Comparison of ENCODE assay signal across 9 mouse cellular contexts in the genomic region with DNA sequence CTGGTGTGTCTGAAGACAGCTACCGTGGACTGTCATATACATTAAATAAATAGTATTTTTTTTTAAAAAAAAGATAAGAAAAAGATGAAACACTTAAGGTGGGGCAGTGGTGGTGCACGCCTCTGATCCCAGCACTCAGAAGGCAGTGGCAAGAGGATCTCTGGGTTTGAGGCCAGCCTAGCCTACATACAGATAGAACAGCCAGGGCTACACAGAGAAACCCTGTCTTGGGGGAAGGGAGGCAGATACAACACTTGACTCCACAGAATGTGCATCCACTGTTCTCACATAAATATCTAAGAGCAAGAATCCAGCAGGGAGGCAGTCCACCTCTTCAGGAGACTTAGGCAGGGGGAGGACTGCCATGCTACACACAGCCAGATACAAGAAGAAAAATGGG. TPM values are rescaled to one million over a fixed set of nuclear protein-coding genes. Genes with fewer than 3 reads are reported as not detected.
DNase-seq lines count a peak whose midpoint lies in the region; ATAC-seq and TF ChIP-seq lines count a peak whose summit lies in the region.
"Had no signal": no experiment of that assay in that cellular context is flagged by ENCODE, and none has a peak within 500 bp of the region (broad histone marks: within the 10 kb centered on the region; RNA-seq: fewer than 3 reads in every experiment).

No protein-coding gene starts in this region.

- H3K27me3 ChIP-seq in lung, embryonic 14.5 days (ENCODE audit: insufficient read depth, low read length): no peaks in the 10 kb centered on the region
- H3K27me3 ChIP-seq in forebrain, embryonic 10.5 days (ENCODE audit: poor library complexity, severe bottlenecking): no peaks in the 10 kb centered on the region
- H3K27me3 ChIP-seq in limb, embryonic 13.5 days: no peaks in the 10 kb centered on the region

- peak overlapping the region; percentile 77 for H3K4me2 ChIP-seq in lung, embryonic 14.5 days
- H3K4me2 ChIP-seq in limb, embryonic 13.5 days (replicated peaks): peak overlapping the region; percentile 78

- H3K4me3 ChIP-seq in lung, embryonic 14.5 days (ENCODE audit: low read depth, low read length): peak overlapping the region; percentile 96
- H3K4me3 ChIP-seq in forebrain, embryonic 10.5 days: peak overlapping the region; percentile 88
- peak overlapping the region; percentile 87 for H3K4me3 ChIP-seq in limb, embryonic 13.5 days

- ATAC-seq in lung, embryonic 14.5 days (ENCODE audit: insufficient read depth): no peak
- no peak for ATAC-seq in limb, embryonic 13.5 days (ENCODE audit: low FRiP score, low read depth)
- no peak for ATAC-seq in monocyte, adult 5-6 weeks (replicated peaks; ENCODE audit: insufficient number of reproducible peaks, low FRiP score, low TSS enrichment, poor library complexity, severe bottlenecking)

- H3K4me1 ChIP-seq in lung, embryonic 14.5 days (ENCODE audit: insufficient read depth): peaks cover 10% of the 10 kb centered on the region
- peaks cover 47% of the 10 kb centered on the region for H3K4me1 ChIP-seq in forebrain, embryonic 10.5 days
- H3K4me1 ChIP-seq in limb, embryonic 13.5 days: peaks cover 36% of the 10 kb centered on the region

- no peak for TF ChIP-seq CTCF in lung, embryonic 14.5 days (IDR thresholded peaks at IDR 0.05; ENCODE audit: low read depth)

- no peak overlapping the region for H3K27ac ChIP-seq in lung, embryonic 14.5 days (ENCODE audit: low read depth)
- no peak overlapping the region for H3K27ac ChIP-seq in forebrain, embryonic 10.5 days
- H3K27ac ChIP-seq in limb, embryonic 13.5 days: no peak overlapping the region

- no peak for DNase-seq in lung, embryonic 14.5 days
- DNase-seq in lung, postnatal 10 days: no peak
- no peak for DNase-seq in forebrain, embryonic 10.5 days (ENCODE audit: extremely low spot score, low spot score)
- DNase-seq in spleen, postnatal 10 days (ENCODE audit: low spot score in 2 of 2): peak; percentile 48 to 49
- no peak for DNase-seq in right cerebral cortex, postnatal 25 days
- DNase-seq in cerebellum, adult 8-10 months: no peak

- WGBS in lung, embryonic 14.5 days: 66% methylated on average over 2 of the region's 2 CpGs
- WGBS in forebrain, embryonic 10.5 days: 96% methylated on average over 2 of the region's 2 CpGs
- WGBS in limb, embryonic 13.5 days: 94% methylated on average over 2 of the region's 2 CpGs

- H3K9me3 ChIP-seq in lung, embryonic 14.5 days (ENCODE audit: low read depth, low read length): no peaks in the 10 kb centered on the region
- no peaks in the 10 kb centered on the region for H3K9me3 ChIP-seq in forebrain, embryonic 10.5 days
- no peaks in the 10 kb centered on the region for H3K9me3 ChIP-seq in limb, embryonic 13.5 days

- peak overlapping the region; percentile 52 for H3K9ac ChIP-seq in lung, embryonic 14.5 days
- H3K9ac ChIP-seq in limb, embryonic 13.5 days: no peak overlapping the region; the same call in 1 of the 2 replicates

- no peaks in the 10 kb centered on the region for H3K36me3 ChIP-seq in lung, embryonic 14.5 days (ENCODE audit: insufficient read depth)
- peaks cover 6% of the 10 kb centered on the region; the same call in 1 of the 2 replicates for H3K36me3 ChIP-seq in forebrain, embryonic 10.5 days (replicated peaks)
- no peaks in the 10 kb centered on the region for H3K36me3 ChIP-seq in limb, embryonic 13.5 days

RNA-seq across cellular contexts. Expression of gene Arhgef12, which starts 4.1 kb away (rescaled TPM):
- polyA plus RNA-seq in lung, embryonic 14.5 days (2014; fragmentation: Nextera tagmentation; extraction: Ambion mirVana): 19.1 and 24.7 TPM in 2 replicates
- polyA plus RNA-seq in forebrain, embryonic 10.5 days (2016; fragmentation: Nextera tagmentation; extraction: Ambion mirVana): 7.0 and 9.2 TPM in 2 replicates
- polyA plus RNA-seq in limb, embryonic 13.5 days (2015; fragmentation: Nextera tagmentation; extraction: Ambion mirVana): 11.5 and 12.3 TPM in 2 replicates
- total RNA-seq in monocyte, adult 5-6 weeks (2017): 3.0 to 8.3 TPM (median 3.7 TPM) in 3 replicates

RNA-seq across cellular contexts. Expression of gene Tmem136, which starts 13.4 kb away (rescaled TPM):
- 5.3 and 5.9 TPM in 2 replicates for polyA plus RNA-seq in lung, embryonic 14.5 days (2014; fragmentation: Nextera tagmentation; extraction: Ambion mirVana)
- 11.4 and 12.9 TPM in 2 replicates for polyA plus RNA-seq in forebrain, embryonic 10.5 days (2016; fragmentation: Nextera tagmentation; extraction: Ambion mirVana)
- polyA plus RNA-seq in limb, embryonic 13.5 days (2015; fragmentation: Nextera tagmentation; extraction: Ambion mirVana): 8.3 and 8.8 TPM in 2 replicates
- 0.29 TPM in 1 of 3 replicates, not detected in the others for total RNA-seq in monocyte, adult 5-6 weeks (2017)
- total RNA-seq: granulocyte monocyte progenitor cell, adult 5-6 weeks had no signal

Comparison
In these comparisons a context has a peak if more than half of its experiments do, and no peak if none do; other contexts are left out.
1. DNase-seq: peak in spleen, postnatal 10 days (2 of 2); none in lung, embryonic 14.5 days (single experiment), lung, postnatal 10 days (single experiment), forebrain, embryonic 10.5 days (single experiment), right cerebral cortex, postnatal 25 days (single experiment) and cerebellum, adult 8-10 months (single experiment).
2. Peak in every context shown above with its lines, with median percentiles within 50 percentile points of each other: H3K4me3 ChIP-seq.